Mouse (Mus musculus): Measurements from ENCODE around the gene Olfr716. TPM values are rescaled to one million over a fixed set of nuclear protein-coding genes. Genes with fewer than 3 reads are reported as not detected.

Gene Olfr716
- not detected in 2 replicates for polyA plus RNA-seq (2012; rRNA removed)

DNA sequence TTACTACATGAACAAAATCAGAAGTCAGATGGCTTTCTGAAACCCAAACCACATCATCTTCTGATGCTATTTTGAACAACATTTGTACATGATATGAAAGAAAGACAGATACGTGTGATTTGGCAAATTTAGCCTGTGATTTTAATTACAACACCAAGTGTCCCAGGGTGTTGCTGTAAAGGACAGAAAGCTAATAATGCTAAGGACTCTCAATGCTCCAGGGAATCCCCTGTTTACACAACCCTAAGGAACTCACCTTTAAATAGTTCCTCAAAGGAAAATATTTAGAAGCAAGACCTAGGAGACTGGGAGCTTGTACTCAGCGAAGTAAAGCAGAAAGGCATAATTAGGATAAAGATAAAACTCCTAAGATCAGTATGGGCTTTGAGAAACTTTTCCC is at the start of gene Olfr716:
Gene Olfr716, plus strand, starts transcription at position 301 of the 400 bp plus-strand sequence.

DNA sequence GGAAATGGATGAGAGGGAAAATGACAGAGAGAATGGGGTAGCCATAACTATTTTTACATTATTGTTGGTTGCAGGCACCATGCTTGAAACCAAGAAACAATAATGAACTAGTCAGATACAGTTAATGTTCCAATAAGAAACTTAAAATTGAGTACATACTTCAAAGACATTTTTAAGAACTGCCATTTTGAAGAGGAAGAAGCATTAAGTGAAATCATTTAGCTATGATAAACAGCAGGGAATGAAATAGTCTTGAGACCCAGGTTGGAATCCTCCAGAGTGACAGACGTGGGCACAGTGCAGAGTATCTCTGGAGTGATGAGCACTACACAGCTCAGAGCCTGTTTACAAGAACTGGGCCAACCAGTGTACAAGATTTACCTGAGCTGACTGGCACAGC is 45.2 kb upstream of the Olfr716 start, which contains the start of gene Olfr17:
Gene Olfr17, plus strand, starts transcription at position 301 of the 400 bp plus-strand sequence.

DNA sequence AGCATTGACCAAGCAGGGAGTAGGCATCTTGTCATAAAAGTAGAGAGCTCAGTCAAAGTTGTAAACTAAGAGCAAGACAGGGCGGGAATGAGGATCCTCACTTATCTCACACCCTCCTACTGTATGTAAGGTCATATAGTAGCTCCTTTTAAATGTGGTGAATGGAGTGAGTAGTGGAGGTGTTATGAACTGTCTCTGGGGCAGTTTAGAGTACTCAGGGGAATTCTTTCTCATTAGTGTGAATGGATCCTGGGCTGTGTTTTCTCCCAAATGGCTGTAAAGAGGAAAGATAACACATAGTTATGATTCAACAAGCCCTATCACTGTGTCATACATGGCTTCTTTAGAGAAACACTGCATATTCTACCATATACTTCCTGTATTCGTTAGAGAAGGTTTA is 27.9 kb upstream of the Olfr716 start, which contains the start of gene Olfr715b:
Gene Olfr715b, minus strand, starts transcription at position 101 of the 400 bp plus-strand sequence.

DNA sequence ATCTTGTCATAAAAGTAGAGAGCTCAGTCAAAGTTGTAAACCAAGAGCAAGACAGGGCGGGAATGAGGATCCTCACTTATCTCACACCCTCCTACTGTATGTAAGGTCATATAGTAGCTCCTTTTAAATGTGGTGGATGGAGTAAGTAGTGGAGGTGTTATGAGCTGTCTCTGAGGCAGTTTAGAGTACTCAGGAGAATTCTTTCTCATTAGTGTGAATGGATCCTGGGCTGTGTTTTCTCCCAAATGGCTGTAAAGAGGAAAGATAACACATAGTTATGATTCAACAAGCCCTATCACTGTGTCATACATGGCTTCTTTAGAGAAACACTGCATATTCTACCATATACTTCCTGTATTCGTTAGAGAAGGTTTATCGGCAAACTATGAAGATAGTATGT is 7.1 kb upstream of the Olfr716 start, which contains the start of gene Olfr715:
Gene Olfr715, minus strand, starts transcription at position 101 of the 400 bp plus-strand sequence.

GRCm38 (mm10) chr7:107166690-107167089 is 28.6 kb downstream of the Olfr716 start, which contains the start of gene Nlrp14:
TSS of gene Nlrp14 (plus strand) at chr7:107166990.

Other genes starting within 250 kb of the Olfr716 start
- gene Olfr707, start 237.1 kb upstream of the Olfr716 start, polyA plus RNA-seq (2012; rRNA removed), result not detected in 2 replicates
- gene Olfr1532-ps1, start 230.3 kb upstream of the Olfr716 start, polyA plus RNA-seq (2012; rRNA removed), result not detected in 2 replicates
- gene Olfr709-ps1, start 206.1 kb upstream of the Olfr716 start, polyA plus RNA-seq (2012; rRNA removed), result not detected in 2 replicates
- not detected in 2 replicates for gene Olfr710, start 190.0 kb upstream of the Olfr716 start, polyA plus RNA-seq (2012; rRNA removed)
- gene Olfr6, start 174.4 kb upstream of the Olfr716 start, polyA plus RNA-seq (2012; rRNA removed), result not detected in 2 replicates
- not detected in 2 replicates for gene Olfr711, start 162.9 kb upstream of the Olfr716 start, polyA plus RNA-seq (2012; rRNA removed)
- not detected in 2 replicates for gene Olfr2, start 132.3 kb upstream of the Olfr716 start, polyA plus RNA-seq (2012; rRNA removed)
- gene Olfr713, start 107.2 kb upstream of the Olfr716 start, polyA plus RNA-seq (2012; rRNA removed), result not detected in 2 replicates
- gene Olfr714, start 67.3 kb upstream of the Olfr716 start, polyA plus RNA-seq (2012; rRNA removed), result not detected in 2 replicates
- gene Olfr17, start 45.1 kb upstream of the Olfr716 start, polyA plus RNA-seq (2012; rRNA removed), result not detected in 2 replicates
- gene Olfr715b, start 28.0 kb upstream of the Olfr716 start, polyA plus RNA-seq (2012; rRNA removed), result not detected in 2 replicates
- not detected in 2 replicates for gene Olfr715, start 7.2 kb upstream of the Olfr716 start, polyA plus RNA-seq (2012; rRNA removed)
- gene Nlrp14, start 28.7 kb downstream of the Olfr716 start, polyA plus RNA-seq (2012; rRNA removed), result 10.1 and 13.2 TPM in 2 replicates
- gene Rbmxl2, start 71.1 kb downstream of the Olfr716 start, polyA plus RNA-seq (2012; rRNA removed), result 0.47 and 1.9 TPM in 2 replicates
- gene Syt9, start 232.4 kb downstream of the Olfr716 start, polyA plus RNA-seq (2012; rRNA removed), result 0.62 and 1.0 TPM in 2 replicates